ENCODE assay signal across 8 mouse cellular contexts in the genomic region with DNA sequence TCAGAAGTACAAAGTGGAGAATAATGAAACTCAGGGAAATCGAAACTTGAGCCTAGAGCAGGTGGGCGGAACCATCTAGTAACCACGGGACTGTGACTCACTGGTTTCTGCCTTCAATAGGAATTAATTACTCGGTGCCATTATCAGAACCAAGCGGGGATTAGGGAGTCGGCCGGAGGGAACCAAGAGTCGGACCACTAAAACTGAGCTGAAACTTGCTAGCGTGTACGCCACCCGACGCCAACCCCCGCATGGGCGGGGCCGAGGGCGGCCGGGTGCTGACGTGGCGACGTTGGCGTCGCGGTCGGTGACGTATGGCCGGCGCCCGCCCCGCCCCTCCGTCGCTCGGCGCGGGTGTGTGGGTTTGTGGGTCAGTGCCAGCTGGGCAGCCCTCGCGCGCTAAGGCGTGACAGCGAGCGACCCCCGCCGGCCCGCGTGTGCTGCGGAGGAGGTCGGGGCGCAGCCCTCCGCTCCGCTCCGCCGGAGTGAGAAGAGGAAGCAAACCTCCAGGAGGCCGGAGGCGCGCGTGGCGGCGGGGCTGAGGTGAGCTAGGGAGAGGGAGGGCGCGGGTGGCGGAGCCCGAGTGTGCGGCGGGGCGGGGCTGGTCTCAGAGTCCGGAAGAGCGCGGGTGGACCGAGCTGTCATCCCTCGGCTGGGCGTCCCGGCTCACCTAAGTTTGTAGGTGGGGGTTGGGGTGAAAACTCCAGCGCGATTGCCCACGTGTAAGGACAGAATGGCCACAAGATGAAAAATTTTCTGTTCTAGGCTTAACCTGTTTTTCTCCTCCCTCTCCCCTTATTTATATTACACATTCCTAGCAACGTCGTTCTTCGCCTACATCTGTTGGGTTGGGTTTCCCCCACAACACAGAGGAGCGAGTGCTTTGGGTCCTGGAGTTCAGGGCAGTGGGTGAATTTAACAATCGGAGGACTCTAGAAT. TPM values are rescaled to one million over a fixed set of nuclear protein-coding genes. Genes with fewer than 3 reads are reported as not detected.
DNase-seq lines count a peak whose midpoint lies in the region; ATAC-seq and TF ChIP-seq lines count a peak whose summit lies in the region.

A gene (plus strand): TSS at position 315 of the 939 bp plus-strand sequence.

- under 1% methylated on average over 48 of the region's 79 CpGs for WGBS in forebrain, embryonic 13.5 days
- under 1% methylated on average over 79 of the region's 79 CpGs for WGBS in large intestine, adult 2 months
- 2% methylated on average over 72 of the region's 79 CpGs for WGBS in liver, postnatal 0 days (ENCODE audit: insufficient replicate concordance)
- WGBS in neural tube, embryonic 14.5 days: under 1% methylated on average over 79 of the region's 79 CpGs

- TF ChIP-seq CTCF in E14TG2a.4 (conservative IDR thresholded peaks at IDR 0.05; ENCODE audit: low read length): no peak
- 0 out of 2 replicates have a peak, but pooled peaks have one; percentile 1 for TF ChIP-seq CTCF in liver, postnatal 0 days (IDR thresholded peaks at IDR 0.05; ENCODE audit: low read depth)

- peaks cover 4% of the 10 kb centered on the region; the same call in 1 of the 2 replicates for H3K27me3 ChIP-seq in E14TG2a.4 (ENCODE audit: insufficient read depth, low read length)
- H3K27me3 ChIP-seq in forebrain, embryonic 13.5 days: no peaks in the 10 kb centered on the region
- H3K27me3 ChIP-seq in liver, postnatal 0 days (ENCODE audit: insufficient read depth, low read length): no peaks in the 10 kb centered on the region
- no peaks in the 10 kb centered on the region for H3K27me3 ChIP-seq in neural tube, embryonic 14.5 days (ENCODE audit: control insufficient read depth, insufficient read depth, low read length)

- DNase-seq in c-Kit-positive CD71-positive TER-119-positive erythroid progenitor cells, embryonic 14.5 days (ENCODE audit: low spot score): peak; percentile 86
- DNase-seq in heart, postnatal 10 days: peak; percentile 94 to 95
- peak; percentile 52 for DNase-seq in large intestine, adult 2 months (ENCODE audit: low read depth, low spot score)
- DNase-seq in liver, postnatal 0 days: peak; percentile 94
- peak; percentile 96 for DNase-seq in testis, postnatal 10 days (ENCODE audit: low spot score)

- peak within 1 kb of the TSS; percentile 78 for H3K9ac ChIP-seq in forebrain, embryonic 13.5 days
- peak within 1 kb of the TSS; percentile 74 for H3K9ac ChIP-seq in liver, postnatal 0 days (replicated peaks)
- peak within 1 kb of the TSS; percentile 91 for H3K9ac ChIP-seq in neural tube, embryonic 14.5 days (replicated peaks; ENCODE audit: low read depth, low read length)

- peak; percentile 99 for ATAC-seq in forebrain, embryonic 13.5 days
- peak; percentile 98 for ATAC-seq in liver, postnatal 0 days
- peak; percentile 100 for ATAC-seq in neural tube, embryonic 14.5 days (ENCODE audit: low read depth)

- H3K9me3 ChIP-seq in E14TG2a.4 (ENCODE audit: low read length): no peaks in the 10 kb centered on the region
- no peaks in the 10 kb centered on the region for H3K9me3 ChIP-seq in forebrain, embryonic 13.5 days (replicated peaks)
- H3K9me3 ChIP-seq in liver, postnatal 0 days (ENCODE audit: low read length): no peaks in the 10 kb centered on the region
- no peaks in the 10 kb centered on the region for H3K9me3 ChIP-seq in neural tube, embryonic 14.5 days (ENCODE audit: control insufficient read depth, low read length)

- intact Hi-C loops in heart, postnatal 10 days (cut with DNase I): loop anchor here (10.0 kb wide), 1 partner anchor 312 kb away; no protein-coding TSS in a partner anchor

- H3K27ac ChIP-seq in forebrain, embryonic 13.5 days: peak within 1 kb of the TSS; percentile 78
- H3K27ac ChIP-seq in liver, postnatal 0 days (ENCODE audit: low read depth): peak within 1 kb of the TSS; percentile 95
- H3K27ac ChIP-seq in neural tube, embryonic 14.5 days (ENCODE audit: low read depth, low read length): peak within 1 kb of the TSS; percentile 89

- H3K36me3 ChIP-seq in E14TG2a.4 (ENCODE audit: insufficient read depth, low read length): no peaks in the 10 kb centered on the region
- H3K36me3 ChIP-seq in forebrain, embryonic 13.5 days (ENCODE audit: poor library complexity, severe bottlenecking): no peaks in the 10 kb centered on the region
- no peaks in the 10 kb centered on the region for H3K36me3 ChIP-seq in liver, postnatal 0 days (replicated peaks; ENCODE audit: insufficient read depth, low read length)
- H3K36me3 ChIP-seq in neural tube, embryonic 14.5 days (ENCODE audit: control insufficient read depth, insufficient read depth, low read length): no peaks in the 10 kb centered on the region

- H3K4me2 ChIP-seq in forebrain, embryonic 13.5 days: peak within 1 kb of the TSS; percentile 66
- H3K4me2 ChIP-seq in liver, postnatal 0 days (ENCODE audit: low read depth, low read length): peak within 1 kb of the TSS; percentile 77
- H3K4me2 ChIP-seq in neural tube, embryonic 14.5 days (ENCODE audit: low read depth, low read length): peak within 1 kb of the TSS; percentile 72

- peak within 1 kb of the TSS; percentile 95 for H3K4me3 ChIP-seq in E14TG2a.4 (replicated peaks; ENCODE audit: low read length)
- H3K4me3 ChIP-seq in forebrain, embryonic 13.5 days: peak within 1 kb of the TSS; percentile 80
- H3K4me3 ChIP-seq in liver, postnatal 0 days (ENCODE audit: low read depth, low read length): peak within 1 kb of the TSS; percentile 77
- H3K4me3 ChIP-seq in neural tube, embryonic 14.5 days (ENCODE audit: low read depth, low read length): peak within 1 kb of the TSS; percentile 76

- H3K4me1 ChIP-seq in E14TG2a.4 (replicated peaks; ENCODE audit: low read depth, low read length): peaks cover 12% of the 10 kb centered on the region; the same call in 1 of the 2 replicates
- H3K4me1 ChIP-seq in forebrain, embryonic 13.5 days: peaks cover 5% of the 10 kb centered on the region; the same call in 1 of the 2 replicates
- peaks cover 6% of the 10 kb centered on the region for H3K4me1 ChIP-seq in liver, postnatal 0 days (ENCODE audit: insufficient read depth)
- H3K4me1 ChIP-seq in neural tube, embryonic 14.5 days (ENCODE audit: control insufficient read depth, insufficient read depth, low read length): no peaks in the 10 kb centered on the region

- TF ChIP-seq EP300 in liver, postnatal 0 days (IDR thresholded peaks at IDR 0.05; ENCODE audit: low read depth): peak; percentile 59; the same call in 1 of the 2 replicates

RNA-seq across cellular contexts. Expression of the gene that starts here (rescaled TPM):
- polyA plus RNA-seq in forebrain, embryonic 13.5 days (2015; fragmentation: Nextera tagmentation; extraction: Ambion mirVana): 18.1 and 18.7 TPM in 2 replicates
- total RNA-seq in heart, postnatal 10 days (2021): 10 to 100 TPM; 14.9 to 19.2 TPM
- 18.5 and 22.9 TPM in 2 replicates for polyA plus RNA-seq in large intestine, adult 2 months (2012; rRNA removed)
- polyA plus RNA-seq in liver, postnatal 0 days (2015; fragmentation: Nextera tagmentation; extraction: Ambion mirVana): 7.0 and 7.8 TPM in 2 replicates
- 22.6 and 25.3 TPM in 2 replicates for polyA plus RNA-seq in neural tube, embryonic 14.5 days (2014; fragmentation: Nextera tagmentation; extraction: Ambion mirVana)

Comparison
In these comparisons a context has a peak if more than half of its experiments do, and no peak if none do; other contexts are left out.
1. Peak in every context shown above with its lines: DNase-seq, ATAC-seq, H3K4me3 ChIP-seq and H3K27ac ChIP-seq.